Mouse (Mus musculus) gastrocnemius, adult 18-20 months (tissue): ENCODE measurements around the gene Rabgap1. TPM values are rescaled to one million over a fixed set of nuclear protein-coding genes. Genes with fewer than 3 reads are reported as not detected.

Experiments
- total RNA-seq, 2 experiments: library from RNA; stranded (reverse); gene quantifications; 2 replicates each; pipeline ENCODE4 v1.2.3; 2021

Rabgap1 gene
- total RNA-seq, 2 experiments from 2014 or later, result 30.5 to 32.3 TPM

Other genes with a start within 250 kb of the Rabgap1 start
- gene Olfr366, start 231.7 kb upstream of the Rabgap1 start, total RNA-seq, result not detected
- gene Olfr368, start 116.8 kb upstream of the Rabgap1 start, total RNA-seq, result not detected
- gene Pdcl, start 83.9 kb upstream of the Rabgap1 start, total RNA-seq, result 10 to 100 TPM in 1 of 2 experiments, 1 to 10 TPM in 1; 9.7 to 13.6 TPM
- 10 to 100 TPM; 39.0 to 46.2 TPM for gene Rc3h2, start 20.4 kb upstream of the Rabgap1 start, total RNA-seq
- 1 to 10 TPM; 3.1 to 4.1 TPM for gene Zbtb26, start 144 bp upstream of the Rabgap1 start, total RNA-seq
- gene Zbtb6, start 108 bp upstream of the Rabgap1 start, total RNA-seq, result 1 to 10 TPM; 2.9 to 3.4 TPM
- under 1 TPM; 0.40 to 0.43 TPM for gene Gpr21, start 73.1 kb downstream of the Rabgap1 start, total RNA-seq